Mouse (Mus musculus) adrenal gland, postnatal 36 days (tissue): ENCODE data around the gene Prdm12. TPM values are rescaled to one million over a fixed set of nuclear protein-coding genes. Genes with fewer than 3 reads are reported as not detected.
A peak's percentile ranks its signal among the peaks of the same experiment; 100 is the strongest.
"Not testable (repeated sequence)": the region's sequence is repeated elsewhere in the genome, so short reads cannot be mapped to it uniquely, and the experiment has no call there.

Experiments used
- DNase-seq, 2 experiments: peaks; one replicate each; pipeline ENCODE4 v3.0.0; 2021; ENCODE audit warnings: mixed read lengths in 1 of 2
- total RNA-seq, 2 experiments: library from RNA; stranded (reverse); gene quantifications; 2 replicates each; pipeline ENCODE4 v1.2.3; 2021

Prdm12 gene
- total RNA-seq, 2 experiments from 2014 or later, result not detected

DNA sequence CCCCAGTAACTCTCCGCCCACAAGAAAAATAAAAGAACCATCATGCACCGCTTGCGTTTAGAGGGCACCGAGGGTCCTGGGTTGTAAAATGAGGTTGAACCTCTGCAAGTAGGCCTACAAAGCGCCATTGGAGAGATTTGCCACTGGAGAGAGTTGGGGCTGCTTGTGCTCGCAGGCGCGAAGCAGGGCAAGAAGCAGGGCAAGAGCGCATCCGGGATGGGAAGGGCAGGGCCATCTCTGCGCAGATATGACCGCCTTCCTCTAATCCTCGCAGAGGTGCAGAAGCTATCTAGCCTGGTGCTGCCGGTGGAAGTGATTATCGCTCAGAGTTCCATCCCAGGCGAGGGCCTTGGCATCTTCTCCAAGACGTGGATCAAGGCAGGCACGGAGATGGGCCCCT is 2.1 kb downstream of the Prdm12 start:
- no peak for DNase-seq

DNA sequence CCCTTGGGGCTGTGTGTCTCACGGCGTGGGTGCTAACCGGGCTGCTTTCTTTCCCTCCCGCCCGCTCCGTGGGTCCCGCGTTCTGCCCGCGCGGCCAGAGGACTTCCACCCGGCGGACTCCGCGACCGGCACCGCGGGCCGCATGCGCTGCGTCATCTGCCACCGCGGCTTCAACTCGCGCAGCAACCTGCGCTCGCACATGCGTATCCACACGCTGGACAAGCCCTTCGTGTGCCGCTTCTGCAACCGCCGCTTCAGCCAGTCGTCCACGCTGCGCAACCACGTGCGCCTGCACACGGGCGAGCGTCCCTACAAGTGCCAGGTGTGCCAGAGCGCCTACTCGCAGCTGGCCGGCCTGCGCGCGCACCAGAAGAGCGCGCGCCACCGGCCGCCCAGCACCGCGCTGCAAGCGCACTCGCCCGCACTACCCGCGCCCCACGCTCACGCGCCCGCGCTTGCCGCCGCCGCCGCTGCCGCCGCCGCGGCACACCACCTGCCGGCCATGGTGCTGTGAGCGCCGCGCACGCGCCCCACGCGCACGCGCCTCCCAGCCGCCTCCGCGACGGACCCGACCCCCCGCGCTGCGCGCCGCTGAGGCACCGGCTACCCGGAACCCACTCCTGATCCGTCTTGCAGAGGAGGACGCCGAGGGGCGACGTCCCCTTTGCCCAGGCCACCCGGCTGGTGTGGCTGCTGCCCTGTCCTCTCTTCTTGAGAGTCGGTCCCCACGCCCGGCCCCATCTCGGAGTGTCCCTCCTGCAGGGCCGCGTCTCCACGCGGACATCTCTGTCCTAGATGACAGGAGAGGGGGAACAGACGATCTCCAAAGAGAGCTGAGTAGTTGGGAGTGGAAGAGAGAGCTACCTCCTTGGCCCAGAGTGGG is 14.4 kb downstream of the Prdm12 start:
- peak; percentile 25 to 36 for DNase-seq

DNA sequence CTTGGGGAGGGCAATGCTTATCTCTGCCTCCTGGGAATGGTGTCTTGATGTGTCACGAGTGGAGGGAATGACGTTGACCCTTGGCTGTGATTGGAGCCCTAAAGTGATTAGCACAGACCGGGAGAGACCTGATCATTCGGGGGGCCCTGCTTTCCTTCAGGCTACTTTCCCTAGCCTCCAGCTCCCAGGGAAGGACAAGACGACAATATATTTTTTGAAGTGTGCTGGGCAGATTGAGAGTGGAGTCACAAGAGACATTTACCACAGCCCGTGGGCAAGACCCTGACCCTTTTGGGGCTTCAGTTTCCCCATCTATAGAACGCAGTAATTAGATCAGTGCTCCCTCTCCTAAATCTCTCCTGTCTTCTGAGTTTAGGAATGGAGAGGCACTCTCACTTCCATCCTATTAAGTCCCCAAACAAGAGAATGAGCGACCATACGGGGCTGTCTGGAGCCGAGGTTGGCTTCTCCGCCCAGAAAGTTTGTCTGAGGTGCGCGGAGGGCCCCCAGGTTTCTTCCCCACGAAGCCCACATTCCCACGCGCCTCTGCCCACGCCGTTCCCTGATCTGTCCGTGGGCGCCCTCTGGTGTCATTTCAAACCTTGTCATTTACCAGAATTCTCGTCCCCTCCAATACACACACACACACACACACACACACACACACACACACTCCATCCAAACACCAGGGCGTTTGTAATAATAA is 15.2 kb downstream of the Prdm12 start:
- DNase-seq, result peak; percentile 50 to 72

DNA sequence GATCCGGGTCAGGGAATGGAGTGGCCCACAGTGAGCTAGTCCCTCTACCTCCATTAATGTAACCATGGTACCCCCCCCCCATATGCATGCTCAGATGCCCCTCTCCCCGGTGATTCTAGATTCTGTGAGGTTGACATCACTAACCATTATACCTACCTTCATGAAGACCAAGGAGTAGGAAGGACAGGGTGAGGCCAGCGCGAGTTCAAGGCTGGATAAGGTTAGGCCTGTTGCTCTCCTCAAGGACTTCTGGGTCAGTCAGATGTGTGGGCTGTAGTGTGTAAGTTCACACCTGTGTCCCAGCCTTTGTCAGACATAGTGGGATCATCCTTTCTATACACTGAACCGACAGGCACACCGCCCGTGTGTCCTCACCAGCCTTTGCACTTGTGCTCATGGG is 16.5 kb downstream of the Prdm12 start:
- no peak for DNase-seq

DNA sequence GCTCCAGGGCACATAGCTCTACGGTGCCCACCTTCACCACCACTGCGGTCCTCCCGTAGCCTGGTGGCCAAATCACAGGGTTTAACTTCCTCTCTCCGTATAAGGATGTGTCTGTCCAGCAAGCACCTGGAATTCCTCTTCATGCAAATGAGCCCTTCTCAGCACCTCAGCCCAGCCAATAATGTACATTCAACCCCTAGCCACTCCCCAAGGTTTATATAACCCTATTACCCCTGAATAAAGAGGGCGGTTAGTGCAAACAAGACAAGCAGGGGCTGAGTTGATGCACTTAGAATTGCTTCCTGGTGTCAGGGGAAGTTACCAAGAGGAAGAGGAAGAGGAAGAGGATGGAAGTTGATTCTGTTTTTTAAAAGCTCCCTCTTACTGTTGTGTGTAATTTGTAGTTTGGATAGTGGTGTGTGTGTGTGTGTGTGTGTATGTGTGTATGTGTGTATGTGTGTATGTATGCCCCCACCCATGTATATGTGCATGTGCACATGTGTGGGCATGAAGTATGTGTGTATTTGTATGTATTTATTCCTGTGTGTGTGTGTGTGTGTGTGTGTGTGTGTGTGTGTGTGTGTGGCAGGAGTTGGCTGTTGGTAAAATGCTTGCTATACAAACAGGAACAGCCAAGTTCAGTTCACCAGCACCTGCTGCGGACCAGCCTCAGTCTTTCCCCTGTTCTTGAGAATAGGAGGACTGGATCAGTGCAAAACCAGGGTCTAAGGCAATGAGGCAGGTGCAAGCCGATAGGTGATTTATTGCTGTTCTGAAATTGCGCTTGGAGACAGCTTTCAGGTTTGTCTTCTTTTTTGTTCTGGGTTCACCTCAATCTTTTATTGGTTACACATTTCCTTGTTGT is 23.3 kb downstream of the Prdm12 start:
- no peak for DNase-seq

DNA sequence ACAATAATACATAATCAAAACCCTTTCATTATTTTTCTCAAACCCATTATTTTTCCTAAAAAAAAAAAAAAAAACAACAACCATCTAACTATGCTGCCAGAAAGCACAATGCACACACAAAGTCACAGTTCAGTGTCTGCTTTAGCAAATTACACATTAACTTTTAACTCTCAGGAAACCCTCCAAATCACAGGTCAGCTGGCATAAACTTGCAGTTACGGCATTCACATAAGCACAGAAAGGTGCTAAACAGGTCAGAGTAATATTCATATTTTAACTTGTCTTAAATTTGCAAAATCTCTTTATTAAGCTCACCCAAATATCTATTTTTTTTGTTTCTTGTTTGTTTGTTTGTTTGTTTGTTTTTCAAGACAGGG is 24.0 kb downstream of the Prdm12 start:
- DNase-seq, result no peak

DNA sequence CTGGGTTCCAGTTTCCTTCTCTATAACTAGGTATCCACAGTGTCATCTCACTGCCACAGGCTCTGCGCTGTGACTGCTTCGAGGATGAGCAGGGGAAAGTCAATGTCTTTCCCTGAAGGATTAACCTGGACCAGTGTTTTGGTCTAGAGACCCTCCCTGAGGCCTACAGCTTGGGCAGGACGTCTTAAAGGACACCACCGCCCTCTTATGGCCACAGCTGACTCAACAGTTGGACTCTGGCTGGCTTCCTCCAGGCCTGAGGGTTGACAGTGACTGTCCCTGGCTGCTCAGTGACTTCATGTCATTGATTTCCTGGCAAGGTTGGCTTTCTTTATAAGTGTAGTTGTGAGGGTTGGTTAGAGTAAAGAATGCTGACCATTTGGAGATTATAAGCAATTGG is 27.5 kb downstream of the Prdm12 start:
- DNase-seq, result peak; percentile 39 to 43

DNA sequence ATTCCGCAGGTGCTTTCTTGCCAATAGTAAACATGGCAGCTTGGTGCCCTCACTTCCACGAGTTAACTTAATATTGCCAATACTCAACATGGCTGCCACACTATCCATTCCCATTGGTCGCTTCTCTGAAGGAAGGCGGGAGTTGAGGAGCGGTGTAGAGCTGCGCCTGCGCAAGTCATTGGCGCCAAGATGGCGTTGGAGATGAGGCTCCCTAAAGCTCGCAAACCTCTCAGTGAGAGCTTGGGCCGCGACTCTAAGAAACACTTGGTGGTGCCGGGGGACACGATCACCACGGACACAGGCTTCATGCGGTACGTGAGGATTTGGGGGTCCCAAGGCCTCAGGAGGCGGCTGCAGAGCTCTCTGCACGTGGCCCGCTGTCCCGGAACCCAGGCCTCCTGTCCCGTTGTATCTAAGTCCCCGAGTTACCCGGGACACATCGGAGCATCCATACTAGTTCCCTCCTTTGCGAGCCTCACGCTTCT is 30.8 kb downstream of the Prdm12 start, which contains the start of gene Exosc2:
Gene Exosc2 (plus strand): TSS at position 165 of the 485 bp plus-strand sequence.
- DNase-seq, result peak; percentile 90 to 92

DNA sequence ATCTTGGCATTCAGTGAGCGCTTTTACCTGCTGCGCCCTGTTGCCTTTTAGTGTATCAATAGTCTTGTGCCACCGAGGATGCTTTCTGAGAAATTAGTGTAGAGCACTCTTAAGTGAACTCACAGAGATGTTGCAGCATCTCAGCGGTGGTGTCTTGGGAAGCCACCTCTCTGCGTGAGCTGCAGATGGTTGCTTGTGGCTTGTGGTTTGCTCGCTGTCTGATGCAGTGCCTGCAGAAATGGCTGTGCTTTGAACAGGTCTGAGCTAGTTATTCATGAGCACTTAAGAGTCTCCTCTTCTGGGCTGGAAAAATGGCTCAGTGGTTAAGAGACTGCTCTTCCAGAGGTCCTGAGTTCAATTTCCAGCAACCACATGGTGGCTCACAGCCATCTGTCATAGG is 38.8 kb downstream of the Prdm12 start:
- DNase-seq, result no peak

DNA sequence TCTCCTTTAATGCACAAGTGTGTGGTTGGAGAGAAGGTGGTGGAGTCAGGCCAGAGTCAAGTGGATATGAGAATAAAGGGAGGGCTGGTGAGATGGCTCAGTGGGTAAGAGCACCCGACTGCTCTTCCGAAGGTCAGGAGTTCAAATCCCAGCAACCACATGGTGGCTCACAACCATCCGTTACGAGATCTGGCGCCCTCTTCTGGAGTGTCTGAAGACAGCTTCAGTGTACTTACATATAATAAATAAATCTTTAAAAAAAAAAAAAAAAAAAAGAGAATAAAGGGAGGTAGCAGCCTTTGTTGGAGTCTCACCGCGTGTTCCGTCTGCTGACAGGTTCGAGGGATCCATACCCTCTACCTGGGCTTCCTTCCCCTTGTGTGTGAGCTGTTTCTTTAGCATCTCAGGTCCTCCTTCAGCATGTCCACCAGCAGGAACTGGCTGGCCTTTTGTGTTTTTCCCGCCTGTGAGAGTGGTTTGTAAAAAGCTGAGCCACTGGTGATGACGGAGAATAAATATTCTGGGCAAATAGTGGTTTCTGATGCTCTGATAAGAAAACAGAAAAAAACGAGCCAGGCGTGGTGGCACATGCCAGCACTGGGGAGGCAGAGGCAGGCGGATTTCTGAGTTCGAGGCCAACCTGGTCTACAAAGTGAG is 41.3 kb downstream of the Prdm12 start:
- not testable (repeated sequence) for DNase-seq

DNA sequence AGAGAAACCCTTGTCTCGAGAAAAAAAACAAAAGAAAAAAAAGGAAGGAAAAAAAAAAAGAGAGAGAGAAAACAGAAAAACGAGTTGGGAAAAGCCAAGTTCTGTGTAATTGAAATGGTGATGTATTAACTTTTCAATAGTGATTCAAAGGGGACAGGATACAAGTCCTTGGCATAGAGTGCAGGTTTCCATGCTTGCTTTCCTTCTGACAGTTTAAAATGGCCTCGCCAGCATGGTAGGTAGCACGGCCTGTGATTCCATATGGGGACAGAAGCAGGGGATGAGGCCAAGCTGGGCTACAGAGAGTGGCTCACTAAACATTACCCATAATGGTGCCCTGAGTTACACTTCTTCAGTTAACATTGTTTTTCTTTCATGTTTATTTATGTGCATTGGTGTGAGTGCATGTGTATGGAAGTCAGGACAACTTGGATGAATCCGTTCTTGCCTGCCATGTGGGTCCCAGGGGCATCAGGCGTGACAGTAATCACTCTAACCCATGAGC is 41.9 kb downstream of the Prdm12 start:
- DNase-seq, result no peak

DNA sequence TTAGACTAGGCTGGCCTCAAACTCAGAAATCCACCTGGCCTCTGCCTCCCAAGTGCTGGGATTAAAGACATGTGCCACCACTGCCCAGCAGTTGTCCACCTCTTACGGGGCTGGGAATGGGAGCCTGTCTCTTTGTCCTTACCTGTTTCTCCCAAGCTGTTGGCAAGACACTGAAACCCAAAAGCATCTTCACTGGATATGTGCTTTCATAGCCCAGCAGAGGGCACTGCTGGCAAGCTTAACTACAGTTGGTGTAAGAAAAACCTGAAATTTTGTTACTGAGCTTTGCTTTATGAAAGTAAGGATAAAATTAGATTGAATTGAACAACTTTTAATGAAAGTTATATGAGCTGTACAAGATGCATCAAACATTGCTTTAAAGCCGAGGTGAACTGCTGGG is 43.8 kb downstream of the Prdm12 start:
- DNase-seq, result peak; percentile 64 to 68

DNA sequence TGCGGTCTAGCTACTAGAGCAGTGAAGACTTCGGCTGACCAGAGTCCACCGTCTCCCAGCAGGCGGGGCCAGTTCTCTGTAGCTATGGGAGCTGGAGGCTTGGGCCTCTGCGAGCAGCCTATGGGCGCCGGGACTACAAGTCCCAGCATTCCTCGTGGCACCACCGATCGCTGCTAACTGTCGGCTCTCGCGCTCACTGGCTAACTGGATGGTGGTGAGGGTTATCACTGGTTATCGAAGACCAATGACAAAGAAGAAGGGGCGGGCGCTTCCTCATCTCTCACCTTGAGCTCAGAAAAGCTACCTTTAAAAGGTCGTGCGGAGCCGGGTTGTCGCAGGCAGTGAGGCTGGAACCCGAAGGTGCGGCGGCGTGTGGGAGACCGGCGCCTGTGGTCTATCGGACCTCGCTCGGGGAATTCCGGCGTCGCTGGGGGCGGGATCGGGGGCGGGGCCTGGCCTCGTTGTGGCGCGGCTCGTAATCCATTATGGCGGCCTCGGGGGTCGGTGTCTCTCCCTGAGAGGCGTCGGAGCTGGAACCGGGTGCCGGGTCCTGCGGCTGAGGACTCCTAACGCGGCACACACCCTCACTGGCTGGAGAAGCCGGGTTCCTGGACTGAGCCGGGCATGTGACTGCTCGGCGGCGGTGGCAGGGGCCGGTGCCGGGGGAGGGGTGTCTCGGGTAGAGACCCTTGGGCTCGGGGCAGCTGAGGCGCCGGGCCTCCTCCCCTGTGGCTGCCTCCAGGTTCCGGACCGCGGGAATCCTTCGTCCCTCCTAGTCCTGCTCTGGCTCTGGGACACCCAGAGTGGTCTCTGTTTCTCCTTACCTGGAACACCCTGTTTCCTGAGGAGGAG is 48.5 kb downstream of the Prdm12 start, which contains the start of gene Abl1:
Gene Abl1 (plus strand): TSS at position 303 of the 852 bp plus-strand sequence.
- DNase-seq, result peak; percentile 96 to 97

DNA sequence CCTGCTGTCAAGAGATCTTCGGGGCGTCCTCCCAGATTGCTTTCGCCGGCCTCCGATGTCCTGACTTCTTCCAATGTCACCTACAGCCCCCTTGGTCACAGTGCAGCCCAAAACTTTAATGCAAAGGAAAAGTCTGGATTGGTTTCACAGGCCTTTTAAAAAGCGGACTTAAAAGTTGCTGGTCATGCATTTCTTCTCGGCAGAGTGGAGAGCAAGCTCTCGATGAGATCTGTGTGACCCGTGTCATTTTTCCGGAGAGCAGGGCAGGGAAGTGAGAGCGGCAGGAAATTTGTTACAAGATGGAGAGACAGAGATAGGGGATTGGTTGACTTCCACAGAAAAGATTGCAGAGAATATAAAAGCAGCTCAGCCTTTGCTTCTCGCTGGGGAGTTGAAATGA is 49.2 kb downstream of the Prdm12 start:
- DNase-seq, result peak in 1 of 2 experiments; percentile 30

DNA sequence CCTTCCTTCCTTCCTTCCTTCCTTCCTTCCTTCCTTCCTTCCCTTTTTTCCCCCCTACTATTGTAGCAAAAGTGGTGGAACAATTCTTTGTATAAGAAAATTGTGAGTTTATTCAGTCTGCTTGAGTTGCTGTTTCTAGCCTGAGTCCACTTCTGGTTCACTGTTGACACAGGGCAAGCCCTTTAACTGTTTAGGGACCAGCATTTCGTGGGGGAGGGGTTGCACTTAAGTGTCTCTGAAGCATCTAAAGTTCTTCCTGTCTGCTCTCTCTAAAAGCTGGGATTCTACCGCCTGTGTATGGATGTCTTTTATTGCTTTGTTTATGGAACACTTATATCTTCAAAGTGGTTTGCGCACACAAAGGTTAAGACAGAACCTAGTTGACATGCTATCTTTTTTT is 50.2 kb downstream of the Prdm12 start:
- DNase-seq, result no peak

DNA sequence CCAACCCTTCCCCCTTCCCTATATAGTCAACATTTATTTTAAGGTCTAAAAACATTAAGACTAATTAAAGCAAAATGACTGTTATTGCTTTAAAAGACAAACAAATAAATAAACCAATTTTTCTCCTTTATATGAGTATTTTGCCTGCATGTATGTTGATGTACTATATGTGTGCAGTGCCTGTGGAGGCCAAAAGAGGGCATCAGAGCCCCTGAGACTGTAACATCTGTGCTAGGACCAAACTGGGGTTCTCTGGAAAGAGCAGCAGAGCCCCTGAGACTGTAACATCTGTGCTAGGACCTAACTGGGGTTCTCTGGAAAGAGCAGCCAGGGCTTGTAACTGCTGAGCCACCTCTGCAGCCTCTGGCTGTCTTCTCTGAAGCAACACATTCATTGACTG is 58.4 kb downstream of the Prdm12 start:
- DNase-seq, result no peak

DNA sequence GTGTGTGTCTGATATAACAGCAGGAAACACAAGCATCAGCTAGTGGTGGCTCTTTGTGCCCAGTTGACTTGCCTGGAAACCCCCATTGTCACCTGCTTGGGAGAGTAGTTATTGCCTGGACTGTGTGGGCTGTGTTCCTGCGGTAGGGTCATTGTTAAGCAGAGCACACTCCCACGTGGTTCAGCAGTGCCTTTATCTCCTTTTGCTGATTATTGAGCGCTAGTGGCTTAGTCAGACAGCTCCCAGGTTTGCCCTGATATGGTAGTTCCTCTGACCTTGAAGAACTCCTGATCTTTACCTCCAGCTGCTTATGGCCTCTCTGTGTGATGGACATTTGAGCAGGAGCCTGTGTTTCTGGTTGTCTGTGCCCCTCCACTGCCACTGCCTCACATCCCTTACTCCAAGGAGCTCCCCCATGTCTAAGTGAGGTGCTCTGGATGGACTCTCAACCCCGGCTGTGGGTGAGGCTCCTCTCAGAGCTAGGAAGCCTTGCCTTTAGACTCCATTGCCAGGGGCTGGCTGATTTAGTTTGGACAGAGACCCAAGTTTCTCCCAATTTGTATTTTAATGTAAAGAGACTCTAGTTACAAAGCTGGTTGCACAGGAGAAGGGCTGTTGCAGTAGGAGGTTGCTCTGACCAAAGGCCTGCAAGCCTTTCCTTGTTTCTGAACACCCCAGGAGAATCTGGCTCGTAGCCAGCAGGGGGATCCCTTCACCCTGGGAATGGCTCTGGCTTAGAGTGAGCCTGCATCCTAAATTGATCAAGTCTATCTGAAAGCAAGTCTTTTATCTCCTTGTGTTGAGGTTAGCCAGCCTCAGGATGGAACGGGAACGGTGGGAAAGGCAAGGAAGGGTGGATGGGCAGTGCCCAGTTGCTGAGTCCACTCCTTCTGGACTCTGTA is 61.0 kb downstream of the Prdm12 start:
- DNase-seq, result no peak

DNA sequence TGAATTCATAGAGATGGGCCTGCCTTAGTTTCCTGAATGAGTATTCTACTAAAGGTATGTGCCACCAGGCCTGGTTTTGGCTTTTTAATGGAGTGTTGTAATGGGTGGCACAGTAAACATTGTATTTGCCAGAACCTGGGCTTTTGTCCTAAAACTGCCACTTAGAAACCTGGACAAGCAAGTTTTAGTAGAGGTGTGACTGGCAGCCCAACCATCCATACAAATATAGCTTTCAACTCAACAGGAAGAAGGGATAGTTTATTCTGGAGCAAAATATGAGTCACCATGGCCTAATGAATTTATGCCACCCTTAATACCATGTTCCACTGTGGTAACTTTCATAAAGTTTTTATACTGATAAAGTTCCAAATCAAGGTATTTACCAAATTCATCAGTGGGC is 63.4 kb downstream of the Prdm12 start:
- no peak for DNase-seq
